Mouse (Mus musculus) liver, embryonic 16.5 days (tissue): Measurements from ENCODE around the gene Olfr623. TPM values are rescaled to one million over a fixed set of nuclear protein-coding genes. Genes with fewer than 3 reads are reported as not detected.

Source experiments
- polyA plus RNA-seq: library from polyadenylated mRNA; unstranded; fragments of >200 nt; fragmentation: Nextera tagmentation; extraction: Ambion mirVana; gene quantifications from 2 replicates; pipeline ENCODE4 v1.2.1, GENCODE M21; 2015

Olfr623 gene
- polyA plus RNA-seq, 1 experiment from 2014 or later = not detected

Other genes with a start within 250 kb of the Olfr623 start
- gene Usp17lc, start 248.6 kb downstream of the Olfr623 start, polyA plus RNA-seq = not detected in 2 replicates
- gene Olfr605, start 218.3 kb downstream of the Olfr623 start, polyA plus RNA-seq = not detected in 2 replicates
- gene Olfr606, start 214.7 kb downstream of the Olfr623 start, polyA plus RNA-seq = not detected in 2 replicates
- gene Olfr607, start 199.5 kb downstream of the Olfr623 start, polyA plus RNA-seq = not detected in 2 replicates
- not detected in 2 replicates for gene Olfr608, start 193.8 kb downstream of the Olfr623 start, polyA plus RNA-seq
- not detected in 2 replicates for gene Olfr609, start 165.6 kb downstream of the Olfr623 start, polyA plus RNA-seq
- gene Olfr610, start 151.6 kb downstream of the Olfr623 start, polyA plus RNA-seq = not detected in 2 replicates
- not detected in 2 replicates for gene Olfr611, start 142.9 kb downstream of the Olfr623 start, polyA plus RNA-seq
- not detected in 2 replicates for gene Olfr612, start 121.0 kb downstream of the Olfr623 start, polyA plus RNA-seq
- gene Olfr613, start 115.6 kb downstream of the Olfr623 start, polyA plus RNA-seq = not detected in 2 replicates
- not detected in 2 replicates for gene Olfr615, start 107.6 kb downstream of the Olfr623 start, polyA plus RNA-seq
- not detected in 2 replicates for gene Olfr616, start 94.6 kb downstream of the Olfr623 start, polyA plus RNA-seq
- gene Olfr617, start 90.6 kb downstream of the Olfr623 start, polyA plus RNA-seq = not detected in 2 replicates
- not detected in 2 replicates for gene Olfr618, start 73.6 kb downstream of the Olfr623 start, polyA plus RNA-seq
- gene Olfr619, start 63.1 kb downstream of the Olfr623 start, polyA plus RNA-seq = not detected in 2 replicates
- not detected in 2 replicates for gene Olfr620, start 51.2 kb downstream of the Olfr623 start, polyA plus RNA-seq
- not detected in 2 replicates for gene Olfr622, start 21.0 kb downstream of the Olfr623 start, polyA plus RNA-seq
- gene Olfr624, start 7.5 kb upstream of the Olfr623 start, polyA plus RNA-seq = 0.02 TPM in 2 replicates
- gene Olfr625-ps1, start 19.0 kb upstream of the Olfr623 start, polyA plus RNA-seq = not detected in 2 replicates
- not detected in 2 replicates for gene Olfr243, start 51.0 kb upstream of the Olfr623 start, polyA plus RNA-seq
- not detected in 2 replicates for gene Olfr628, start 66.7 kb upstream of the Olfr623 start, polyA plus RNA-seq
- 0.07 TPM in 1 of 2 replicates, not detected in the other for gene Olfr629, start 81.2 kb upstream of the Olfr623 start, polyA plus RNA-seq
- gene Olfr630, start 93.6 kb upstream of the Olfr623 start, polyA plus RNA-seq = not detected in 2 replicates
- not detected in 2 replicates for gene Olfr69, start 107.9 kb upstream of the Olfr623 start, polyA plus RNA-seq
- not detected in 2 replicates for gene Olfr68, start 116.0 kb upstream of the Olfr623 start, polyA plus RNA-seq
- gene Olfr67, start 128.1 kb upstream of the Olfr623 start, polyA plus RNA-seq = not detected in 2 replicates
- 43,947 and 47,652 TPM in 2 replicates for gene Hbb-bt, start 150.3 kb upstream of the Olfr623 start, polyA plus RNA-seq
- gene Hbb-bs, start 164.4 kb upstream of the Olfr623 start, polyA plus RNA-seq = 113,562 and 115,549 TPM in 2 replicates
- 0.22 TPM in 1 of 2 replicates, not detected in the other for gene Hbb-bh2, start 176.8 kb upstream of the Olfr623 start, polyA plus RNA-seq
- gene Hbb-bh1, start 179.5 kb upstream of the Olfr623 start, polyA plus RNA-seq = 24.9 and 31.8 TPM in 2 replicates
- gene Hbb-y, start 189.5 kb upstream of the Olfr623 start, polyA plus RNA-seq = 114 and 115 TPM in 2 replicates
- not detected in 2 replicates for gene Olfr66, start 222.6 kb upstream of the Olfr623 start, polyA plus RNA-seq
- gene Olfr64, start 230.8 kb upstream of the Olfr623 start, polyA plus RNA-seq = not detected in 2 replicates
- gene Olfr65, start 239.8 kb upstream of the Olfr623 start, polyA plus RNA-seq = not detected in 2 replicates